Mouse (Mus musculus): Measurements from ENCODE around the gene 2310034G01Rik.
A peak's percentile ranks its signal among the peaks of the same experiment; 100 is the strongest.

Gene 2310034G01Rik

DNA sequence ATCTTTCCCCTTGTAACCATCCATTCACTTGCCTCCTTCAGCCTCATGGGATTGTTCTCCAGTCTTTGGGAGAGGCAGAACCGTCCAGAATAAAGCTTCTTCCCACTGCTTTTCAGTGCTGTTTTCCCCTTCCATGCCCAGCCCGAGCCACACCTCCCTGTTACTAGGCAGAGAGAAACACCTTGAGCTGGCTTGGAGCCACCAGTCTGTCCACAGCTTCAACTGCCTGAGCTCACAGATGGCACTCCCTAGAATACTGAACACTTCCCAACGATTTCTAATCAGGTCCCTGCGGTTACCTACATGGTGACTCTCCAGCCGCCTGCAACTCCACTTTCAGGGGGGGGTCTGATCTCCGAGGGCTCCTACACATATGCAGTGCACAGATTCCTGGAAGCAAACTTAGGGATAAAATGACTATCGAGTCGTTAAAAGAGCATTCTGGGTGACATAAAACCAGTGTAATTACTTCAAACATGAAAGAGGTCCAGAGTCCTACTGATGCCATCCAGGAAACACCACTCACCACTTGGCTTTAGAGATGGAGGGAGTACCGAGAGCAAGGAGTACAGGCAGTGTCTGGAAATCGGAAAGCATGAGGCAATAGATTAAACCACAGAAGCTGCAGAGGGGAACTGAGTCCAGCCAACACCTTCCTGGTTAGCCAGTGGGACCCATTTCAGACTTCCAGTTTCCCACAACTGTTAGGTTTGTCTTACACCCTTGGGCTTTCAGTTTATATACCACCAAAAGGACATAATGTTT, at the start of gene 2310034G01Rik:
TSS of gene 2310034G01Rik (minus strand) at position 135 of the 765 bp plus-strand sequence.
- DNase-seq, result peak; percentile 68

DNA sequence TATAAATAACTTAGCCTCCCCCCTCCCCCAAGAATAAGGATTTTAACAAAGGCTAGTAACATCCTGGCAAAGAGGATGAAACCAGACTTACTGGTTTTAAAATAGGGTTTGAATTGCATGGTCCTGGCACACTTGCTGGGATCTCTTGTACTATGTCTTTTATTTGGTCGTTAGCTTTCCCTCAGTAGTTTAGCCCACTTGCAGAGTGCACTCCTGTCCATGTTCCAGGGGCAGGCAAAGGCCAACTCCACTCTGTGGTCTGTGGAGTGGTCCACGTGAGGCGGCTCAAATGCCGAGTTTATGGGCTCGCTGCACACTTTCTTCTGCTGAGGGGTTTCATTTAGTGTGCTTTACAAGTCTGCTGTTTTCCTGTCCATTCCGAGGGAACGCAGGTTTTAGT, 49.8 kb upstream of the 2310034G01Rik start:
- peak; percentile 65 for DNase-seq

DNA sequence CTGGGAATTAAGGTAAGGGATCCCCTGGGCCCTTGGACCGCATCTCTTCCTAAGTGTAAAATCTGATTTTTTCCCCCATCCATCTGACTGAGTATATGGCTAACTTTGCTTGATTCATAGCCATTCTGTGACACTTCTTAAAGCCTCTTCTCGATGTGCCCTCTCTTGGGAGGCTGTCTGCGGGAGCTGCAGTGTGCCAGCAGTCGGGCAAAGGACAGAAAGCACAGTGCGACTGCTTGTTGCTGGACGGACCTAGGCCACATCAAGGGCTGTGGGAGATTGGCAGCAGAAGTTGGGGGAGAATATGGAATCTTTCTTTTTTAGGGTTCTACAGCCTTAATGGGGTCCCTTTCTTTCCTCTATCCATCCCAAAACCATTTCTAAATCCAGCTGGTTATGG, 49.3 kb upstream of the 2310034G01Rik start:
- DNase-seq, result no peak

DNA sequence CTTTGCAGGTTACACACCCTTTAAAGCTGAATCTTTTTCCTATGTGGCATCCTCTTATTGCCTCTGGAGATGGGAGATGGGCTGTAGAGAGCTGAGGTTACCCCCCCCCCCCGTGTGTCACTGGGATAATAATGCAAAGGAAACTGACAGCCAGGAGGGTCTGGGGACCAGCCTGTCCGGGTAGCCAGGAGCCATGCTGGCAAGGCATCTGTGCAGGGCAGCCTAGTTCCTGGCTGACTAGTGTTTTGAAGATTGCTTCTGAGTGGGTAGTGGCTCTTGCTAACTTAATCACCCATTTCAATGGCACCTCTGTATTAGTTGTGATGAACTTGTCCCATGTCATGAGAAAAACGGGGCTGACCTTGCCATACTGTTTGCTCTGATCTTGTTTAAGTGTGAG, 48.3 kb upstream of the 2310034G01Rik start:
- DNase-seq, result no peak

DNA sequence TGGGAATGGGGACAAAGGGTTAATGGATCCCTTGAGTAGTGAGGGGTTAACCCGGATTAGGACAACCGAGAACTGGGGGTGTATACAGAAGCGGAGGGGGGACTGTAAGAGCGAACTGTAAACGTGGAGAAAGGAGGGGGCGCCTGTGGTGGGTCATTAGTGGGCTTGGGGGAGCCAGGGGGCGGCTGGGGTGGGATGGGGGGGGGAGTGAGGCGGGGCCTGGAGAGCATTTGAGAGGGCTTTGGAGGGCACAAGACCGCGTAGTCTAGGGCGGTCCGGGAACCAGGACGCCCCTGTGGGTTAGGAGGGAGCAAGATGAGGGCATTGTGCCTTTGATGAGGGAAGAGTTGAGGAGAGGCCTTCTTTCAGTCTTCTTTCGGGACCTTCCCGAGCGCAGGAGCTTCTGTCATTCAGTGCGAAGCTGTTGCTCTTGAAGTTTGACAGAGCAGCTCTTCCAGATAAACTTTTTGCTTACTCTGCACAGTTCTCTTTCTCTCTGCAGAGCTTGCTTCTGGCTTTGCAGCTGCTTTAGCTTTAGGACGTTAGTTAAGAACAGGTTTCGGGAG, 47.4 kb upstream of the 2310034G01Rik start:
- no peak for DNase-seq

DNA sequence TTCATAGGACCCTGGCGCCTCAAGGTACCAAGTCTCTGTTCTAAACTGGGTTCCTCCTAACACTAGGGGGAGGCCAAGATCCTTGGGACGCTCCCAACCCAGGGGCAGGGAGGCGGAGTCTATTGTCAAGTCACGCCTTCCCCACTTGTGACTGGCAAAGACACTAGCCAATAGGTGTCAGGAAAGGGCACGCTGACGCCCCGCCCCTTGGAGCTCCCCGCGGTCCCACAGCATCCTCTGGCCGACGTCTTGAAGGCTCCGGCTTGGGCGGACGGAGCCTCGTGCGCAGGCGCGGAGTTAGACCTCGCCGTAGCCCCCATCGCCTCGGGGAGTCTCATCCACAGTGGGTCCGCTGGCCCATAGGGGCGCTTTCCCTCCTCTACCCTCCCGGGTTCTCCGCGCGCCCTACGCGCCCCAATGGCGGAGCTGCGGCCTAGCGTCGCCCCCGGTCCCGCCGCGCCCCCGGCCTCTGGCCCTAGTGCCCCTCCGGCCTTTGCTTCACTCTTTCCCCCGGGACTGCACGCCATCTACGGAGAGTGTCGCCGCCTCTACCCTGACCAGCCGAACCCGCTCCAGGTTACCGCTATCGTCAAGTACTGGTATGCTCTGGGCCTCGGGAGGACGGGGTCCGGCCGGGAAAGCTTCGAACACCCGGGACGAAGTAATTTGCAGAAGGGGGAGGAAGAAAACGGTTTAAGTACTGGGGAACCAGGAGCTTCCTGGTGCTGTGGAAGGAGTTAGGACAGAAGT, 46.8 kb upstream of the 2310034G01Rik start, which contains the start of gene Sufu:
TSS of gene Sufu (plus strand) at position 211 of the 750 bp plus-strand sequence.
- DNase-seq, result peak; percentile 99

DNA sequence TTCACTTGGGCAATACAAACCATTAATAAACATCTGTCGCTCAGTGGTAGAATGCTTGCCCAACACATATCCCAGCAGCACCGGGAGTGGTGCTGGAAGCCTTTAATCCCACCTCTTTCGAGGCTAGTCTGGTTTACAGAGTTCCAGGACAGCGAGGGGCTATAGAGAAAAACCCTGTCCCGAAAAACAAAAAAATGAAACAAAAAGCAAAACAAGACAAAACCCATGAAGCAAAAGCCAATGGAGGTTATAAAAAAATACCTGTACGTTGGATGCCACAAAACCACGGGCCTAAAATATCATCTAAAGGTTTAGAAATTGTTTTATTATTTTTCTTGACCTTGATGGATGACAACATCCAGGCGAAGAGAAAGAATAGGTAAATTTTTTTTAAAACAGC, 46.0 kb upstream of the 2310034G01Rik start:
- DNase-seq, result no peak

DNA sequence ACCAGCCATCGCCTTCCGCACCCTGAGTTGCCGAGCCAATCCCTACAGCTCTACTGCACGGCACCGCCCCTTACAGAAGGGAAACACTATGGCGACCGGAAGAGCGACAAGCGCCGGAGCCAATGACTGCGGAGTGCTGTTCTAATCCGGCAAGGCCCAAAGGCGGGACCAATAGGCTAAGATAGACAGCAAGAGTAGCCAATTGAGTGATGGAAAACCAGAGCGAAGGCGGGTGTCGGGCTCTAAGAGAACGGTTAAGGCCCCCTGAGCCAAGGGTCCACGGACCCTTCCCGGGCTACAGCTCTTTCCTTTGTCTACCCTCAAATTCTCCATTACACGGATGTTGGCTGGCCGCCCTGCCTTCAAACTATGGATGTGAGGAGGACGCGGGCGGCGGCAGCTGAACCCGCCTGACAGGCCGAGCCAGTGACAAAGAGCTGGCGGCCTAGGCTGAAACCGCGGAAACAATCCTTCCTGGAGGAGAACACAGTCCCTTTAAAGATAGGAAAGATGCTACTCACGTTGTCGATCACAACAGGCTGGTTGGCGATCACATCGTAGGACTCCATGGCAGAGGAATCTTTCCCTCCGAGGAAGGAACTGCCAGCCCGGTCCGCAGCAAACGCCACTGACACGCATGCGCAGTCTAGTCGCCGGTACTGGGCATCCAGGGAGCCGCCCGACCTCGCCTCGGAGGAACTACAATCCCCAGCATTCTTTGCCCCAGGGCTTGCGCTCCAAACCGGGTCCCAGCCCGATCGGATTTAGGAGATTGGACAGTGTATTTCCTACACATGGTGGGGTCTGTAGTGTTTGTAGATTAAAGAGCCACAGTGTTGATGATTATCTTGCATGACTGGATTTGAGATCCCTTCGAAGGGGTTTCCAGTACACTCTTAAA, 45.3 kb upstream of the 2310034G01Rik start, which contains the start of gene Actr1a:
TSS of gene Actr1a (minus strand) at position 640 of the 901 bp plus-strand sequence.
- DNase-seq, result peak; percentile 99

DNA sequence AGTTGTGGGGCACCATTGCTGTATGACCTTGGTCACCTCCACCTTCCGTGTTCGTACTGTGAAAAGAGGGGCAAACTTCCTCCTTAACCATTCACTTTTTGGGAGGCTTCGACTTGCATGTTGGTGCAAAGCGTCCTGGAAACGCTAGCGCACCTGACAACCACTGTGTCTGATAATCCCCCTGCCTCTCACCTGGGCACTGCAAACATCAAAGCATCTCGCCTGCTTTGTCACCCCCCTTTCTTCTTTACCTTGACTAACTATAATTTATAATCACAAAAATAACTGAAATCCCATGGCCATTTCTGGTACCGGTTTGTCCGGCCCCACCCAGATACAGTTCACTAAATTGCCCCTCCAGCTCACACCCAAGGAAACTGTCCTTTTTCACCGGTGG, 44.6 kb upstream of the 2310034G01Rik start:
- no peak for DNase-seq

DNA sequence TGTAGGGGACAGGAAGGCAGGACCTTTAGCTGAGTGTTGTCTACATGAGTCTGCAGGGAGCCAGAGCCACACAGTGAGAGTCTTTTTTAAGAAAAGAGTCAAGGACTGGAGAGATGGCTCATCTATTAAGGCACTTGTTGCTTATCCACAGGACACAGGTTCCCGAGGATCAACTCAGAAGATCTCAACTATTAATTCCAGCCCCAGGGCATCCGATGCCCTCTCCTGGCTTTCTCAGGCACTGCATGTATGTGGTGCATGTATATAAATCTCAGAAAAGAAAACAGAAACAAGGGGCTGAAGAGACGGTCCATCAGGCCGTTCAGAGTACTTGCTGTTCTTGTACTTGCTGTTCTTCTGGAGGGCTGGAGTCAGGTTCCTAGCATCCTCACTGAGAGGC, 41.9 kb upstream of the 2310034G01Rik start:
- peak; percentile 76 for DNase-seq

DNA sequence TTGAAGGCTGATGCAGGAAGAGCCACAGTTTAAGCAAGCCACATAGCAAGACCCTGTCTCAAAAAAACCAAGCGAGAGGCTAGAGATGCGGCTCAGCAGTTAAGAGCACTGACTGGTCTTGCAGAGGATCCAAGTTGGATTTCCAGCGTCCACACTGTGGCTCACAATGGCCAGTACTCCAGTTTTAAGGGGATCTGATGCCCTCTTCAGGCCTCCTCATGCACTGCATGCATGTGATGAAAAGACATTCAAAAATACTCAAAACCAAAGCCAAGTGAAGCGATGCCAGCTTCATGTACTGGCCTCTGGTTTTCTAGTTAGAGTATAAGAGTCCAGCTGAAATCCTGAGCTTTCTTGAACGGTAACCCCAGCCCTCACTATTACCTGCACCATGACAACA, 39.8 kb upstream of the 2310034G01Rik start:
- peak; percentile 35 for DNase-seq

DNA sequence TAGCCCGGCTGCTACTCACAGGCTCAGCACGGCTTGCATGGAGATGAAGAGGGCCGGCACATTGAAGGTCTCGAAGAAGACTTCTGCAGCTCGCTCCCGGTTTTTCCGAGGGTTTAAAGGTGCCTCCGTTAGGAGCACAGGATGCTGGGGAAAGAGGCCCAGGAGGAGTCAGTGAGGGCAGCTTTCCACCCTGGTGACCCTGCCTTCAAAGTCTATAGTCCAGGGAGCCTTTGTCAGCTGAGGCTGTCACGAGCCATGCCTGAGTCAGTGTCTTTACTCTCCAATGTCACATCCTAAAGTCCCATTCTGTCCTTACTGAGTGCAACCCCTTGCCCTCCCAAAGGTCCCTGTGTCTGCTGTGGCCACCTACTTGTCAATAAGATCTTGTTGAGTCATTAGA, 32.2 kb upstream of the 2310034G01Rik start:
- DNase-seq, result no peak

DNA sequence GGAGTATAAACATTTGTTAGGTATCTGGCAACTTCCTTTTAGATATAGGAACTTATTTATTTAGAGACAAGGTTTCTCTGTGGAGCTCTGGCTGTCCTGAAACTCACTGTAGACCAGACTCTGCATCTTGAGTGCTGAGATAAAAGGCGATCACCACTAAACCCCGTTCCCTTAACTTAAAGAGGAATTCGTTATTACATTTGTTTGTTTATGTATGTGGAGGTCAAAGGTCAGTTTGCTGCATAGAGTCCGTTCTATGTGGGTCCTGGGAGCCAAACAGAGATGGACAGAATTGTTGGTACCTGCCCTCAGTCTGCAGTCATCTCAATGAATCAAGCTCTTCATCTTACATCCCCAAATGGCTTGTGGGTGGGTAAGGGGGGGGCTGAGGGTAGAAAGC, 25.8 kb upstream of the 2310034G01Rik start:
- DNase-seq, result no peak

DNA sequence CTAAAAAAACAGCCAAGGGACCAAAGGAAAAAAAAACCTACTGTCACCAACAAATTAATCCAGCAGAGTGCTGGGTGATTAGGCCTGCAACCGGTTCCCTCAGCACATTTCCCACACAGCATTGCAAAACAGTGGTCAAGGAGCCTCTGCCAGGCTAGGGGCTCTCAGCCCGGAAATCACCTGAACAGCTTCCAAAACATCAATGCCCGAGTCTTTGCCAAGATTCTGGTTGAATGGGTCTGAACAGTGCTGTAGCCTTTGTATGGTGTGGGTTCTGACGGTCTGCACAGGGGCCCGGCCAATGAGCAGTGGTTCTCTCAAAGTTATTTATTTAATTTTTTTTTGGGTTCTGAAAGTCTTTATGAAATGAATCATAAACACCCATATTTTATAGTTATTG, 25.4 kb upstream of the 2310034G01Rik start:
- DNase-seq, result peak; percentile 56

DNA sequence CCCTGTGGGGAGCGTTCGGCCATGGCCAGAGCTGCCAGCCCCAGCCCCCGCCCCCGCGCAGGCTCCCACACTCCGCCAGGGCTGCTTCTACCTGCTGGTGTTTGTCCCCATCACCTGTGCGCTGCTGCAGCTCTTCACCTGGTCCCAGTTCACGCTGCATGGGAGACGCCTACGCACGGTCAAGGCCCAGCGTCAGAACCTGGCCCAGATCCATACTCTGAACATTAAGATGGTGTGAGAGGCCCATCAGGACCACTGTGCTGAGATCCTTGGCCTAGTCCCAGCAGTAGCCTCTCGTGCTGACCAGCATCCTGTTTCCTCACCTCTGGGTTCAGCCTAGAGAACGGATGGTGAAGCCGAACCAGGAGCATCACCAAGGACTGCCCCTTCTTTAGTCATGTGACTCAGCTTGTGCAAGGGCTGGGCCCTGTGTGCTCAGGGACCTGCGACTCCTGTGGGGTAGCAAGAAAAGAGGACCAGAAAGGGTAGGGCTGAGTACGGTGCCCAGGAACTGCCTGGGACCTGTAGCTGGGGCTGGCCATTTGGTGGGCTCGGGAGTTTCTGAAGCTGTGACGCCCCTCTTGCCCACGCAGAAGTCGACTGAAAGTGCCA, 24.5 kb upstream of the 2310034G01Rik start:
- no peak for DNase-seq

DNA sequence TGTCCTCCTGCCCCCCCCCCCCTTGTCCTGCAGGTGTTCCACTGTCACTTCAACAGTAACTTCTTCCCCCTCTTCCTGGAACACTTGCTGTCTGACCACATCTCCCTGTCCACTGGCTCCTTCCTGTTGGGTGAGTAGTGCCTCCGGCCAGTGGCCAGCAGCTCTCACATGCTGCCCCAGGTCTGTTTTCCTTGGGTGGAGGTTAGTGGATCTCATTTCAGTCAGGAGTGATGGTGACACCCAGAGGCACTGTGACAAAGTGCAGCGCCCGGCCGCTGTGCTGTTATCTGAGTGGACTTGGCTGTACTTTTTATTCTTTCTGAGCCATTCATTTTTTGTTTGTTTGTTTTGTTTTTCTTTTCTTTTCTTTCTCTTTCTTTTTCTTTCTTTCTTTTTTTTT, 19.1 kb upstream of the 2310034G01Rik start:
- peak; percentile 87 for DNase-seq

DNA sequence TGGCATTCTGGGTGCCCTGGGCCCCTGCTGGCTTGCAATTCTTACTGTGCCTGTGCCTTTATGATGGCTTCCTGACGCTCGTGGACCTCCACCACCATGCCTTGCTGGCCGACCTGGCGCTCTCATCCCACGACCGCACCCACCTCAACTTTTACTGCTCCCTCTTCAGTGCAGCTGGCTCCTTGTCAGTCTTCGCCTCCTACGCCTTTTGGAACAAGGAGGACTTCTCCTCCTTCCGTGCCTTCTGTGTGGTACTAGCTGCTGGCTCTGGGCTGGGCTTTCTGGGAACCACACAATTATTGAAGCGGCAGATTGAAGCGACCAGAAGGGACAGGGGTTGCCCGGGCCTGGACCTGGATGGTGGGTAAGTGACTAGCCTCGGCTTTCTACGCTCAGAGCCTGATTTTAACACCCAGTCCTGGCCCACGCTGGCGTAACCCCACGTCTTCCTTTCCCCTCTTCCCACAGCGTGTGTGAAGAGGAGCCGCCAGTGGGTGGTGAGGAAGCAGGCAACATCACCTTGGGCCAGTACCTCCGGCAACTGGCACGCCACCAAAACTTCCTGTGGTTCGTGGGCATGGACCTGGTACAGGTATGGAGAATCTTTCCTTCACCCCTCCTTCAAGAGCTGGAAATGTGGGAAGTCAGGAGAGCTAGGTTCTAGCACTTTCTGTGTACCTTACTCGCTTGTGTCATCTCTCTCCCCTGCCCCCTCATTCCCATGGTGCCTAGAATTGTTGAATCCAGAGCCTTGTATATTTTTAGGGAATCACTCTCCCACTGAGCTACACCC, 17.9 kb upstream of the 2310034G01Rik start:
- no peak for DNase-seq

DNA sequence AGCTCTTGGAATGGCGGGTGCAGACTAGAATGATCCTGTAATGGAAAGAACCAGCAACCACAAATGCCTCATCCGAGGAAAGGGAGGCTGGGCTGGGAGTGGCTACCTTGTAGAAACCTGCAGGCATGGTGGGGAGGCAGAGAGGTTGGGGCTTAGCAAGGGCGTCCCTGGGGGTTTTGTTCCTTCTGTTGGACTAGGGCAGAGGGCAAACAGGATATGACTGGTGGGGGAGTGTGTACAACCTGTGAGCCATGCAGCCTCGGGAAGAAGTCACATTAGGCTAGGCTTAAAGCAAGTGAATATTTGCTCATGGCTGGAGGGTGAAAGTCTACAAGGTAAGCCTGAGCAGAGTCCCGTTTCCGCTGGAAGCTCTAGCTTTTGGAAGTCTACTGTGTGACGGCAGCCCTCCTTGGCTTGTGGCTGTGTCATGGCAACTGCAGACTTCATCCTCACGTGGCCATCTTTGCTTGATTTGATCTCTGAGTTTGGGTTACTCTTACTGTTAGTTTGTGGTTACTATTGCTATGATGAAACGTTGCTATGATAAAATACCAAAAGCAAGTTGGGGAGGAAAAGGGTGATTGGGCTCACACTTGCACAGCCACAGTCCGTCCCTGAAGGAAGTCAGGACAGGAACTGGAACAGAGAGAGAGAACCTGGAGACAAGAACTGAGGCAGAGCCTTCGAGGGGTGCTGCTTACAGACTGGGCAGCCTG, 13.3 kb upstream of the 2310034G01Rik start:
- DNase-seq, result no peak

DNA sequence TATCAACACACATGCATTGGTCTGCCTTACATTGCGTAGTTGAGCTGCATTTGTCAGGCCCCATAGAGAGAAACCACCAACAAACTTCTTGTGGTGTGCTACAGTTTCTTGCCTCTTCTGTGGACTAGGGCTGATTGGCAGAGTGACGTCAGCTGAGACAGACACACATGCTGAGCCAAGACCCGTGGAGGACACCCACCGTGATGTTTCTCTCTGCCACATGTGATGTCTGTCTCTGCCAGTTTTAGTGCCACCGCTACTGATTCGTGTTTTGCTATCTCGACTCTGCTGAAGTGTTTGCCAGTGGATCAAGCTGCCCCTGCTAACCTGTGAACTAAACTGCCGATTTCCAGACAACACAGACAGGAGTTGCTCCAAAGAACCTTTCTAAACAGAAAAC, 12.0 kb upstream of the 2310034G01Rik start:
- no peak for DNase-seq

DNA sequence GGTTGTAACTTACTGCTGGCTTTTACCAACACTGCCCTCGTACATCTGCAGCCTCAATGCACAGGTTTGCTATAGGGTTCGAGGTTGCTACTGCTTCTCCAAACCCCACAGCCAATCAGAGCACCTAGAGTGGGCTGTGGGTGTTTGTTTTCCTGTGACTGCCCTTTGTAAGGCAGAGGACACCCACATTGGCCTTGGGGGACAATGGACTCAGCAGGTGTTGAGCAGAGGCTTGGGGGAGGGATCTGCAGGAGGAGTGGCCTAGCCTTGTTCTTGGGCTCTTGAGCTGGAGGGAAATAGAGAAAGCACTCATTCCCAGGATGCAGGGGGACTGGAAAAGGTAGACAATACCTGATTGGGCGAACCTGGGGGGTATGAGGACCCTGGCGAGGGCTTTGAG, 8.3 kb upstream of the 2310034G01Rik start:
- peak; percentile 29 for DNase-seq

Data from lung, postnatal 36 days (tissue).